Mouse (Mus musculus) left cerebral cortex, adult 2 months (tissue): ENCODE results near the gene Atp2a1. TPM values are rescaled to one million over a fixed set of nuclear protein-coding genes. Genes with fewer than 3 reads are reported as not detected.

Experiments used
- DNase-seq, 2 experiments: peaks; one replicate each; pipeline ENCODE4 v3.0.0; 2021 to 2022; ENCODE audit warnings: low spot score in 2 of 2, mixed read lengths in 1 of 2; ENCODE audit errors: extremely low spot score in 1 of 2
- H3K27ac ChIP-seq: fragments of 200-600 bp; 2 replicates; pipeline ENCODE4 v1.8.1; 2022
- H3K4me3 ChIP-seq: fragments of 200-600 bp; 2 replicates; pipeline ENCODE4 v1.8.1; 2022
- CTCF ChIP-seq: fragments of 200-600 bp; IDR thresholded peaks from 2 replicates; pipeline ENCODE4 v1.8.1; 2022; ENCODE audit warnings: antibody characterized with exemption, mild to moderate bottlenecking, moderate library complexity
- intact Hi-C: fragments of 180-260 bp; cut with DNase I; formaldehyde crosslinking; loops from one replicate; pipeline ENCODE4 v1.15.1; 2025
- total RNA-seq, 2 experiments: library from RNA; stranded (reverse); gene quantifications; 2 replicates each; pipeline ENCODE4 v1.2.3; 2021

The Atp2a1 gene
- total RNA-seq, 2 experiments from 2014 or later: 0.14 to 0.35 TPM

GRCm38 (mm10) chr7:126461626-126462025, 1.3 kb downstream of the Atp2a1 start:
- TF ChIP-seq CTCF: no peak
- intact Hi-C loops: no loop called here
- Histone ChIP-seq H3K27ac (no peak overlapping the region), H3K4me3 (no peak overlapping the region)
- no peak for DNase-seq

GRCm38 (mm10) chr7:126460623-126461399, 2.1 kb downstream of the Atp2a1 start:
- DNase-seq: no peak
- intact Hi-C loops: no loop called here
- no peak for TF ChIP-seq CTCF
- no peak overlapping the region for H3K27ac ChIP-seq
- no peak overlapping the region for H3K4me3 ChIP-seq

- no peak overlapping the region for H3K27ac ChIP-seq
- H3K4me3 ChIP-seq: no peak overlapping the region
- no peak for DNase-seq
- TF ChIP-seq CTCF: no peak
- intact Hi-C loops: loop anchor here (5.0 kb wide), 1 partner anchor 127 kb away; no protein-coding TSS in a partner anchor
These were observed 3.9 kb downstream of the Atp2a1 start for GRCm38 (mm10) chr7:126458844-126459618.

GRCm38 (mm10) chr7:126458225-126458624, 4.7 kb downstream of the Atp2a1 start:
- Histone ChIP-seq H3K27ac (no peak overlapping the region), H3K4me3 (no peak overlapping the region)
- DNase-seq: no peak
- TF ChIP-seq CTCF: no peak
- intact Hi-C loops: loop anchor here (5.0 kb wide), 1 partner anchor 126 kb away; no protein-coding TSS in a partner anchor

- Histone ChIP-seq H3K4me3 (no peak overlapping the region), H3K27ac (no peak overlapping the region)
- DNase-seq: no peak
- no peak for TF ChIP-seq CTCF
- intact Hi-C loops: loop anchor here (5.0 kb wide), 1 partner anchor 124 kb away; no protein-coding TSS in a partner anchor
These were observed 6.3 kb downstream of the Atp2a1 start for GRCm38 (mm10) chr7:126456382-126457266.

GRCm38 (mm10) chr7:126455242-126455641, 7.7 kb downstream of the Atp2a1 start:
- DNase-seq: no peak
- no peak for TF ChIP-seq CTCF
- H3K27ac ChIP-seq: no peak overlapping the region
- intact Hi-C loops: loop anchor here (5.0 kb wide), 1 partner anchor 123 kb away; no protein-coding TSS in a partner anchor
- no peak overlapping the region for H3K4me3 ChIP-seq

- no peak for TF ChIP-seq CTCF
- no peak for DNase-seq
- Histone ChIP-seq H3K4me3 (no peak overlapping the region), H3K27ac (no peak overlapping the region)
- intact Hi-C loops: no loop called here
These were observed 9.0 kb downstream of the Atp2a1 start for GRCm38 (mm10) chr7:126453861-126454260.

- no peak for TF ChIP-seq CTCF
- intact Hi-C loops: no loop called here
- Histone ChIP-seq H3K27ac (no peak overlapping the region), H3K4me3 (no peak overlapping the region)
- DNase-seq: no peak
These were observed 10.7 kb downstream of the Atp2a1 start for GRCm38 (mm10) chr7:126452244-126452643.

GRCm38 (mm10) chr7:126450641-126451040, 12.3 kb downstream of the Atp2a1 start:
- Histone ChIP-seq H3K27ac (no peak overlapping the region), H3K4me3 (no peak overlapping the region)
- TF ChIP-seq CTCF: no peak
- intact Hi-C loops: no loop called here
- DNase-seq: no peak

- no peak for DNase-seq
- Histone ChIP-seq H3K4me3 (no peak overlapping the region), H3K27ac (no peak overlapping the region)
- TF ChIP-seq CTCF: no peak
- intact Hi-C loops: no loop called here
These were observed 12.9 kb downstream of the Atp2a1 start for GRCm38 (mm10) chr7:126449991-126450390.

GRCm38 (mm10) chr7:126448481-126448880, 14.4 kb downstream of the Atp2a1 start:
- no peak overlapping the region for H3K4me3 ChIP-seq

More at GRCm38 (mm10) chr7:126448481-126448880, 14.4 kb downstream of the Atp2a1 start:
- no peak overlapping the region for H3K27ac ChIP-seq
- no peak for TF ChIP-seq CTCF
- DNase-seq: no peak
- intact Hi-C loops: no loop called here
